Mouse (Mus musculus) myocyte (in vitro differentiated cells): ENCODE results near the gene C1ql3. TPM values are rescaled to one million over a fixed set of nuclear protein-coding genes. Genes with fewer than 3 reads are reported as not detected.
A peak's percentile ranks its signal among the peaks of the same experiment; 100 is the strongest.

Source experiments
- H3K27me3 ChIP-seq: one replicate; pipeline ENCODE4 v1.6.1; 2011; ENCODE audit not compliant: control insufficient read depth, insufficient read depth, insufficient read length
- H3K36me3 ChIP-seq: one replicate; pipeline ENCODE4 v1.6.1; 2011; ENCODE audit not compliant: control insufficient read depth, insufficient read depth
- H3K4me2 ChIP-seq: one replicate; pipeline ENCODE4 v1.6.1; 2011; ENCODE audit warnings: low read depth, control low read depth
- H3K4me3 ChIP-seq: one replicate; pipeline ENCODE4 v1.5.1; 2011; ENCODE audit warnings: mild to moderate bottlenecking, control low read depth, moderate library complexity
- H3K79me2 ChIP-seq: one replicate; pipeline ENCODE4 v1.6.1; 2011; ENCODE audit not compliant: control insufficient read depth, insufficient read depth
- H3ac ChIP-seq: one replicate; pipeline ENCODE4 v1.6.1; 2011; ENCODE audit not compliant: control insufficient read depth, insufficient read length
- CEBPB ChIP-seq: IDR thresholded peaks from 2 replicates; pipeline ENCODE4 v1.6.1; 2011; ENCODE audit warnings: mild to moderate bottlenecking, moderate library complexity; ENCODE audit not compliant: poor library complexity, insufficient read depth, severe bottlenecking
- E2F4 ChIP-seq: IDR thresholded peaks from one replicate; pipeline ENCODE4 v1.6.1; 2011; ENCODE audit warnings: mild to moderate bottlenecking, control low read depth, moderate library complexity; ENCODE audit not compliant: insufficient read depth
- MAX ChIP-seq: IDR thresholded peaks from one replicate; pipeline ENCODE4 v1.6.1; 2011; ENCODE audit warnings: low read depth, mild to moderate bottlenecking, control low read depth
- MYOD1 ChIP-seq, 3 experiments: IDR thresholded peaks; one replicate each; pipeline ENCODE4 v1.6.1; 2011; ENCODE audit warnings: control low read depth in 2 of 3, low read depth in 2 of 3, mild to moderate bottlenecking in 2 of 3, moderate library complexity in 1 of 3; ENCODE audit not compliant: insufficient read length in 2 of 3, control insufficient read depth in 1 of 3
- MYOG ChIP-seq, 3 experiments: IDR thresholded peaks; one replicate each; pipeline ENCODE4 v1.6.1; 2011; ENCODE audit warnings: control low read depth in 2 of 3, low read depth in 2 of 3, mild to moderate bottlenecking in 2 of 3; ENCODE audit not compliant: insufficient read length in 2 of 3, control insufficient read depth in 1 of 3, insufficient read depth in 1 of 3
- POLR2A ChIP-seq: IDR thresholded peaks from one replicate; pipeline ENCODE4 v1.6.1; 2011; ENCODE audit warnings: low read depth, mild to moderate bottlenecking, control low read depth, moderate library complexity; ENCODE audit not compliant: insufficient read length
- POLR2AphosphoS2 ChIP-seq: IDR thresholded peaks from one replicate; pipeline ENCODE4 v1.6.1; 2011; ENCODE audit warnings: low read depth, control low read depth; ENCODE audit not compliant: insufficient read length
- REST ChIP-seq: IDR thresholded peaks from one replicate; pipeline ENCODE4 v1.6.1; 2011; ENCODE audit warnings: mild to moderate bottlenecking, control low read depth, moderate library complexity; ENCODE audit not compliant: insufficient read depth, insufficient read length
- SRF ChIP-seq: IDR thresholded peaks from one replicate; pipeline ENCODE4 v1.6.1; 2011; ENCODE audit warnings: low read depth; ENCODE audit not compliant: control insufficient read depth, insufficient read length
- TCF12 ChIP-seq: IDR thresholded peaks from one replicate; pipeline ENCODE4 v1.6.1; 2011; ENCODE audit warnings: mild to moderate bottlenecking, control low read depth; ENCODE audit not compliant: poor library complexity, insufficient read depth, severe bottlenecking
- TCF3 ChIP-seq: IDR thresholded peaks from one replicate; pipeline ENCODE4 v1.6.1; 2011; ENCODE audit warnings: low read depth, control low read depth; ENCODE audit not compliant: insufficient read length
- USF1 ChIP-seq: IDR thresholded peaks from one replicate; pipeline ENCODE4 v1.6.1; 2011; ENCODE audit warnings: low read depth, mild to moderate bottlenecking, control low read depth, moderate library complexity
- polyA plus RNA-seq: library from polyadenylated mRNA; unstranded; fragments of >200 nt; fragmentation: generic; extraction: Trizol; gene quantifications from one replicate; pipeline ENCODE4 v1.2.1, GENCODE M21; 2012; ENCODE audit warnings: missing spikeins

The C1ql3 gene
- 0.04 TPM for polyA plus RNA-seq

- H3K27me3 ChIP-seq = peaks cover 21% of the 10 kb centered on the region
- TF ChIP-seq MAX = no peak
- no peak for TF ChIP-seq MYOD1 (IDR thresholded peaks at IDR 0.05; ENCODE audit: control insufficient read depth in 1 of 3, insufficient read length in 2 of 3, low read depth in 2 of 3)
- no peak for TF ChIP-seq REST
- TF ChIP-seq USF1 = no peak
- no peak for TF ChIP-seq CEBPB
- no peak for TF ChIP-seq MYOG (IDR thresholded peaks at IDR 0.05; ENCODE audit: control insufficient read depth in 1 of 3, insufficient read depth in 1 of 3, insufficient read length in 2 of 3, low read depth in 2 of 3)
- no peak for TF ChIP-seq POLR2AphosphoS2
- no peak for TF ChIP-seq E2F4
- no peak for TF ChIP-seq TCF12
- no peak for TF ChIP-seq TCF3
- no peak for TF ChIP-seq SRF
- no peak for TF ChIP-seq POLR2A
Observed at GRCm38 (mm10) chr2:13011472-13011871, at the start of gene C1ql3. C1ql3 (minus strand) TSS chr2:13011806.

GRCm38 (mm10) chr2:13060426-13061170 is 49.0 kb upstream of the C1ql3 start:
- no peaks in the 10 kb centered on the region for H3K36me3 ChIP-seq
- H3K27me3 ChIP-seq = no peaks in the 10 kb centered on the region
- TF ChIP-seq CEBPB = no peak
- H3K4me2 ChIP-seq = no peak overlapping the region
- no peak overlapping the region for H3K4me3 ChIP-seq
- no peaks in the 10 kb centered on the region for H3K79me2 ChIP-seq
- no peak overlapping the region for H3ac ChIP-seq

More at GRCm38 (mm10) chr2:13011472-13011871, at the start of gene C1ql3:
- Histone ChIP-seq H3K36me3 (no peaks in the 10 kb centered on the region), H3K4me3 (no peak within 1 kb of the TSS), H3ac (peak within 1 kb of the TSS; percentile 22), H3K4me2 (peak within 1 kb of the TSS; percentile 70), H3K79me2 (no peaks in the 10 kb centered on the region)

- H3K36me3 ChIP-seq = no peaks in the 10 kb centered on the region
- no peak overlapping the region for H3K4me2 ChIP-seq
- no peaks in the 10 kb centered on the region for H3K27me3 ChIP-seq
- no peak overlapping the region for H3ac ChIP-seq
- no peak for TF ChIP-seq MAX
- no peak for TF ChIP-seq USF1
- TF ChIP-seq MYOD1 (IDR thresholded peaks at IDR 0.05; ENCODE audit: control insufficient read depth in 1 of 3, insufficient read length in 2 of 3, low read depth in 2 of 3) = no peak
- TF ChIP-seq MYOG (IDR thresholded peaks at IDR 0.05; ENCODE audit: control insufficient read depth in 1 of 3, insufficient read depth in 1 of 3, insufficient read length in 2 of 3, low read depth in 2 of 3) = no peak
- TF ChIP-seq REST = no peak
- no peak for TF ChIP-seq E2F4
- TF ChIP-seq POLR2AphosphoS2 = no peak
- TF ChIP-seq SRF = no peak
- no peak for TF ChIP-seq CEBPB
- TF ChIP-seq POLR2A = no peak
- TF ChIP-seq TCF3 = no peak
- TF ChIP-seq TCF12 = no peak
- no peak overlapping the region for H3K4me3 ChIP-seq
- no peaks in the 10 kb centered on the region for H3K79me2 ChIP-seq
Observed at GRCm38 (mm10) chr2:13048649-13049048, 37.0 kb upstream of the C1ql3 start.

GRCm38 (mm10) chr2:13044555-13044954 is 32.9 kb upstream of the C1ql3 start:
- Histone ChIP-seq H3K36me3 (no peaks in the 10 kb centered on the region), H3ac (no peak overlapping the region), H3K27me3 (no peaks in the 10 kb centered on the region), H3K4me2 (no peak overlapping the region), H3K79me2 (no peaks in the 10 kb centered on the region), H3K4me3 (no peak overlapping the region)
- TF ChIP-seq REST = no peak
- TF ChIP-seq MYOG (IDR thresholded peaks at IDR 0.05; ENCODE audit: control insufficient read depth in 1 of 3, insufficient read depth in 1 of 3, insufficient read length in 2 of 3, low read depth in 2 of 3) = no peak
- TF ChIP-seq SRF = no peak
- no peak for TF ChIP-seq USF1
- TF ChIP-seq POLR2AphosphoS2 = no peak
- no peak for TF ChIP-seq MAX
- TF ChIP-seq POLR2A = no peak

- Histone ChIP-seq H3ac (no peak overlapping the region), H3K4me3 (no peak overlapping the region), H3K79me2 (no peaks in the 10 kb centered on the region), H3K27me3 (no peaks in the 10 kb centered on the region), H3K36me3 (no peaks in the 10 kb centered on the region), H3K4me2 (no peak overlapping the region)
- no peak for TF ChIP-seq CEBPB
- TF ChIP-seq POLR2A = no peak
- TF ChIP-seq SRF = no peak
- TF ChIP-seq TCF3 = no peak
- no peak for TF ChIP-seq POLR2AphosphoS2
Observed at GRCm38 (mm10) chr2:13039785-13040184, 28.2 kb upstream of the C1ql3 start.
